Mouse (Mus musculus) thymus, adult 2 months (tissue): ENCODE data around the gene Kng1. TPM values are rescaled to one million over a fixed set of nuclear protein-coding genes. Genes with fewer than 3 reads are reported as not detected.

Source experiments
- DNase-seq: peaks from one replicate; pipeline ENCODE4 v3.0.0; 2021
- H3K27ac ChIP-seq: fragments of 200-500 bp; 2 replicates; pipeline ENCODE4 v1.5.1; 2012; ENCODE audit warnings: low read length, control low read depth; ENCODE audit not compliant: control insufficient read depth, insufficient read depth
- H3K27me3 ChIP-seq: fragments of 200-500 bp; 2 replicates; pipeline ENCODE4 v1.6.1; 2012; ENCODE audit warnings: mild to moderate bottlenecking, low read length, moderate library complexity, mixed read lengths; ENCODE audit not compliant: control insufficient read depth, insufficient read depth
- H3K36me3 ChIP-seq: fragments of 200-500 bp; 2 replicates; pipeline ENCODE4 v1.6.1; 2012; ENCODE audit warnings: mild to moderate bottlenecking, low read length, moderate library complexity; ENCODE audit not compliant: control insufficient read depth, insufficient read depth
- H3K4me1 ChIP-seq: fragments of 200-500 bp; replicated peaks from 2 replicates; pipeline ENCODE4 v1.6.1; 2012; ENCODE audit warnings: low read length; ENCODE audit not compliant: control insufficient read depth, insufficient read depth
- H3K4me3 ChIP-seq: fragments of 200-500 bp; 2 replicates; pipeline ENCODE4 v1.5.1; 2012; ENCODE audit warnings: mild to moderate bottlenecking, low read length, control low read depth, moderate library complexity; ENCODE audit not compliant: control insufficient read depth, insufficient read depth
- CTCF ChIP-seq: fragments of 200-500 bp; IDR thresholded peaks from 2 replicates; pipeline ENCODE4 v1.5.1; 2012; ENCODE audit warnings: mild to moderate bottlenecking, control low read depth, low read length, moderate library complexity, borderline replicate concordance; ENCODE audit not compliant: control insufficient read depth, poor library complexity, insufficient read depth; ENCODE audit errors: extremely low read depth
- POLR2A ChIP-seq: fragments of 200-500 bp; IDR thresholded peaks from 2 replicates; pipeline ENCODE4 v1.6.1; 2012; ENCODE audit warnings: mild to moderate bottlenecking, low read length, control low read depth, moderate library complexity; ENCODE audit not compliant: control insufficient read depth, poor library complexity, insufficient read depth; ENCODE audit errors: extremely low read depth
- WGBS: fragments of 180-500 bp; shearing (Covaris S2); methylation state at CpG from one replicate; pipeline ENCODE4 v1.1.7; 2018; 5-methylcytosine and 5-hydroxymethylcytosine counted together
- polyA plus RNA-seq: library from polyadenylated mRNA; depleted of rRNA; stranded (reverse); fragments of >200 nt; gene quantifications from 2 replicates; pipeline ENCODE4 v1.2.3, GENCODE M21; 2012

Kng1 gene
- polyA plus RNA-seq, 1 experiment, result 0.05 TPM

DNA sequence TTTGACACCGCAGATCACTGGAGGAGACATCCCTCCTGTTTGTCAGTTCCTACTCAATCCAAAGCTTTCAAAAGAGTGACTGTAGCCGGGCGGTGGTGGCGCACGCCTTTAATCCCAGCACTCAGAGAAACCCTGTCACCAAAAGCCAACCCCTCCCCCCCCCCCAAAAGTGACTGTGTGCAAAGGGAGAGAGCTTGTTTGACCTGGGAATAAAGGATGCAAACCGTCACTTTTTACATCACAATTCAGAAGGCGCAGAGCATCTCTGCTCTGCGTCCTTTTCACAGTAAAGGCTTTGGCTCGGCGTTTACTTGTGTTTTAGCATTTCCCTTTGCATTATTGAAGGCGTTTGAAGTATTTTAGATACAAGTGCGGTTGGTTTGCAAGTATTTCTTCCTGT lies 42.0 kb downstream of the Kng1 start:
- H3K27ac ChIP-seq, result no peak overlapping the region
- peaks cover 9% of the 10 kb centered on the region; the same call in 1 of the 2 replicates for H3K4me1 ChIP-seq
- no peaks in the 10 kb centered on the region for H3K27me3 ChIP-seq
- 74% methylated on average over 12 of the region's 12 CpGs for WGBS
- no peak for DNase-seq
- no peak overlapping the region for H3K4me3 ChIP-seq
- TF ChIP-seq POLR2A, result no peak
- no peaks in the 10 kb centered on the region for H3K36me3 ChIP-seq

DNA sequence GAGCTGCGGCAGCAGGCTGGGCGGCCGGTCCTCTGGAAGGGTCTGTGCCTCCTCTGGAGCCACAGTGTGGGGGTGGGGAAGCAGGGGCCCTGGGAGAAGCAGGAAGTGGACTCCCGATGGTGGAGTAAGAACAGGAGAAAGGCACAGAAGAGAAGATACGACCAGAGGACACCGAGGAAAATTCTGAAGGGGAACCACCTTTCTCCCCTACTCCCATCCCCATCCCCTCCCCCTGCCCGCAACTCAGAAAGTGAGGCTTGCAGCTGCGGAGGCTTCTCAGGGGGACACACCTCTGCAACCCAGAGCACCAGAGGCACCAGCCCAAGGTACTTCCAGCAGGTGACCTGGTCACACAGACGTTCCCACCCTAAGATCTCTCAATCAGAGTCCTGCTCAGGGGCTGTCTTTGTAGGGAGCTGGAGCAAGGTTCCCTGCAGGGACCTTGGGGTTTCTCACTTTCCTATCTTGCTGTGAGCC lies 42.5 kb downstream of the Kng1 start:
- no peaks in the 10 kb centered on the region for H3K36me3 ChIP-seq
- WGBS, result 40% methylated on average over 9 of the region's 9 CpGs
- H3K4me1 ChIP-seq, result peaks cover 9% of the 10 kb centered on the region; the same call in 1 of the 2 replicates
- no peak for TF ChIP-seq CTCF
- DNase-seq, result no peak
- no peak overlapping the region for H3K27ac ChIP-seq
- H3K27me3 ChIP-seq, result no peaks in the 10 kb centered on the region
- H3K4me3 ChIP-seq, result no peak overlapping the region

DNA sequence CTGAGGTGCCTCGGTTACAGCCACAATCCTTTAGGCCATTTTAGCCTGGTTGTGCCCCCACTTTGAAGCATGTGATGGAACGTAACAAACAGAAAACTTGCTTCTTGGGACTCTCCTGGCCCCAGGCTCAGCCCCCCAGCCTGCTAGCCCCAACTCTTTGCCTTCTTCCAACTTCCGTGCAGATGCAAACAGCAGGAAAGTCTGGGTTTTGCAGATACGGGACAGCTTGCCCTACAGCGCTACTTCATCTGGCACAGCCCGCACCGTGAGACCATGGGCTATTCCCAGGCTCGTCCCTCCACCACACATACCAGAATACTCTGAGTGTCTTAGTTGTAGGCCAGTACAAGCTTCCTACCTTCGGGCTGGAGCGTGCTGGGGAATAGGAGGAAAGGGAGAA lies 42.9 kb downstream of the Kng1 start:
- DNase-seq, result no peak
- no peak overlapping the region for H3K4me3 ChIP-seq

DNA sequence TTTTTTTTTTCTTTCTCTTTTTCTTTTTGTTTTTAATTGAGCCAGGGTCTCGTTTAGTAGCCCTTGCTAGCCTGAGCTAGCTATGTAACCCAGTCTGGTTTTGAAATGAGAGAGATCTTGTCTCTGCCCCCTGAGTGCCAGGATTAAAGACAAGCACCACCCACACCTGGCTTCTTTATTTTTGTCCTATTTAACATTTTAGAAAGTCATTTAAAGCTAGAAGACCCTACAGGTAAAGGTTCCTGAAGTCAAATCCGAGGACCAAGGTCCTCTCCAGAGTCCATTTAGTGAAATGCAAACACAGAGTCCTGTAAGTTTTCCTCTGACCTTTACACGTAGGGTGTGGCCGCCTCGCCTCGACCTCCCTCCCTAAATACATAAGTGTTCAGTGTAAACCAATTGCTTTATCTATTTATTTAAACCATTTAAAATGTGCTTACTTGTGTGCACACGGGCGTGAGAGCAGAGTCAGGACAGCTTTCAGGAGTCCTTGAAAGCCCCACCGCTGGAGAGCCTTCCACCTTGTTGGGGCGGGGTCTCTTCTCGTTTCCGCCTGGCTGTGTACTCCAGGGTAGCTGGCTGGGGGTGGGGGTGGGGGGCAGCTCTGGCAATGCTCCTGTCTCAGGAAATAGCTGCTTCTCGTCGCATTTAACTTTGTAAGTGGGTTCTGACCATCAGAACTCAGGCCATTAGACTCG lies 44.8 kb downstream of the Kng1 start:
- peak; percentile 62 for DNase-seq
- H3K27ac ChIP-seq, result peak overlapping the region; percentile 33; the same call in 1 of the 2 replicates

More for the DNA sequence above, 42.9 kb downstream of the Kng1 start:
- WGBS, result 62% methylated on average over 10 of the region's 10 CpGs
- Histone ChIP-seq H3K36me3 (no peaks in the 10 kb centered on the region), H3K4me1 (peaks cover 9% of the 10 kb centered on the region; the same call in 1 of the 2 replicates), H3K27me3 (no peaks in the 10 kb centered on the region), H3K27ac (no peak overlapping the region)
- TF ChIP-seq POLR2A (no peak), CTCF (no peak)

DNA sequence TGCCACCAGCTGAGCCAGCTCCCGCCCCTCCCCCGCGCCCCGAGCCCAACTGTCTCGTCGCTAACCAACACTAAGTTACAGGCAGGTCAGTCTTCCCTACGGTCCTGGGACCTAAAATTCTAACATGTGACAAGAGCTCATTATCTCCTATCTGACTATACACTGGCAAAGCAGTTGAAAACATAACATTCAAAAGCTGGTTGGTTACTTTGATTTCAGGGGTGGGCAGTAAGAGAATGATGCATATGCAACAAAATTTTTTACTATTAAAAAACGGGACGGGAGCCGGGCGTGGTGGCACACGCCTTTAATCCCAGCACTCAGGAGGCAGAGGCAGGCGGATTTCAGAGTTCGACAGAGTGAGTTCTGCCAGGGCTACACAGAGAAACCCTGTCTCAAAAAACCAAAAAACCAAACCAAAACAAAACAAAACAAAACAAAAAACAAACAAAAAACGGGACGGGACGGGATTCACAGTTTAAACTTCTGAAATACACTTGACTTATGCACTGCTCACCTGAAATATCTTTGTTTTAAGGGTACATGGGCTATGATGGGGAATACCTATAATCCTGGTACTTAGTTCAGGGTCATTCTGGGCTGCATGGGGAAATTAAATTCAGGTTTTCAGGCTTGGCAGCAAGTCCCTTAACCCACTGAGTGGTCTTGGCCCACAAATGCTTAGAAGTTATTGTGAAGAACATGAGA lies 45.5 kb downstream of the Kng1 start:
- Histone ChIP-seq H3K36me3 (no peaks in the 10 kb centered on the region), H3K27me3 (no peaks in the 10 kb centered on the region), H3K4me3 (peak overlapping the region; percentile 46), H3K4me1 (peaks cover 9% of the 10 kb centered on the region; the same call in 1 of the 2 replicates), H3K27ac (peak overlapping the region; percentile 11; the same call in 1 of the 2 replicates)
- 25% methylated on average over 17 of the region's 17 CpGs for WGBS
- TF ChIP-seq CTCF (no peak), POLR2A (no peak)
- DNase-seq, result no peak

More for the DNA sequence above, 44.8 kb downstream of the Kng1 start:
- no peaks in the 10 kb centered on the region for H3K27me3 ChIP-seq
- H3K4me3 ChIP-seq, result peak overlapping the region; percentile 46
- TF ChIP-seq CTCF (no peak), POLR2A (no peak)
- no peaks in the 10 kb centered on the region for H3K36me3 ChIP-seq
- H3K4me1 ChIP-seq, result peaks cover 9% of the 10 kb centered on the region; the same call in 1 of the 2 replicates
- WGBS, result 16% methylated on average over 15 of the region's 15 CpGs

DNA sequence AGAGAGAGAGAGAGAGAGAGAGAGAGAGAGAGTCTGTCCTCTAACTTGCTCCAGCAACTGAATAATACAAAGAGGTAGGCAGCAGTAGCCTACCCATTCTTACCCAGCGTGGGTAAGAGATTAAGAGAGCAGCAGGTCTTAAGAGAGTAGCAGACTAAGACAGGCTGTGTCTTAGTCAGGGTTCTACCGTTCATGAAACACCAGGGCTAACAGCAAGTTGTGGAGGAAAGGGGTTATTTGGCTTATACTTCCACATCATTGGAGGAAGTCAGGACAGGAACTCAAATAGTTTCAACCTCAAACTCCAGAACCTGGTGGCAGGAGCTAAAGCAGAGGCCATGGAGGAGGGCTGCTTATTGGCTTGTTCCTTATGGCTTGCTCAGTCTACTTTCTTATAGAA lies 46.2 kb downstream of the Kng1 start:
- H3K4me3 ChIP-seq, result no peak overlapping the region
- H3K27me3 ChIP-seq, result no peaks in the 10 kb centered on the region
- H3K4me1 ChIP-seq, result peaks cover 9% of the 10 kb centered on the region; the same call in 1 of the 2 replicates
- no peak for DNase-seq
- 39% methylated on average over 2 of the region's 2 CpGs for WGBS
- H3K27ac ChIP-seq, result no peak overlapping the region
- TF ChIP-seq POLR2A, result no peak
- TF ChIP-seq CTCF, result no peak
- H3K36me3 ChIP-seq, result peaks cover 2% of the 10 kb centered on the region; the same call in 1 of the 2 replicates
